Mouse (Mus musculus): Measurements from ENCODE around the gene Stat2. TPM values are rescaled to one million over a fixed set of nuclear protein-coding genes. Genes with fewer than 3 reads are reported as not detected.

Gene Stat2
- polyA plus RNA-seq, 1 experiment from 2014 or later = 12.1 TPM

DNA sequence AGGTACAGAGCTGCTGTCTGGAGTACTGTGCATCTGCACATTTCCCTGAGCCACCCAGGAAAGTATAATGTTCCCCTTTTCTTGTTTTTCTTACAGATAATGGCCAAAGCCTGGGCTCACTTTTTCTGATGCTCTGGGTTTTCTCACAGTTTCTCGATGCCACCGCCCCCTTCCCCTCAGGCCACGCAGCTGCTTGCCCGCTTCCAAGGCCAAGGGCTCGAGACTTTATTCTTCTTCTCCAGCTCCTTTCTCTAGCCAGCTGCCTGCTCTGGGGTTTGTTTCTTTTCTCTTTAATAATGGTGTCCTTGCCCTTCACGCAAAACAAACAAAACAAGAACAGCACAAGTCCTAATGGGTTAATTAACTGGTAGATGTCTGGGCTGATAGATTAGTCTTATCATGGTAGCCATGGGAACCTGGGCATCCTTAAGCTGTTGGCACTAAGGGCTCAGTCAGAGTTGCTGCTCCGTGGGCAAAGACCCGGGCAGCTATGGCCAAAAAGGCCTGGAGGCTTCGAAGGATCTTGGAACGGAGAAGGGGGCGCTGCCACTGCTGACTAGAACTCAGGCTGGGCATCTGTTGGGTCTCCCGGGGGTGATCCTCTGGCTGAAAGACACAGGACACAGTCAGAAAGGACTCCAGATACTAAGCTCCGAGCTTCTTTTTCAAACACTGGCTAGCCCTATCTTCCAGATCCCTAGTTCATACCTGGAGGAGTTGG, 26.2 kb downstream of the Stat2 start:
- Histone ChIP-seq H3K4me3 (ENCODE audit: low read depth, low read length) (no peak overlapping the region), H3K36me3 (replicated peaks; ENCODE audit: insufficient read depth, low read length) (peaks cover 10% of the 10 kb centered on the region), H3K27ac (ENCODE audit: low read depth) (no peak overlapping the region), H3K4me2 (ENCODE audit: low read depth, low read length) (no peak overlapping the region), H3K9ac (replicated peaks) (no peak overlapping the region), H3K27me3 (ENCODE audit: insufficient read depth, low read length) (no peaks in the 10 kb centered on the region), H3K4me1 (ENCODE audit: insufficient read depth) (peaks cover 15% of the 10 kb centered on the region), H3K9me3 (ENCODE audit: low read length) (no peaks in the 10 kb centered on the region)
- ATAC-seq (no peak), DNase-seq (no peak)
- 73% methylated on average over 13 of the region's 13 CpGs for WGBS (ENCODE audit: insufficient replicate concordance)
- TF ChIP-seq EP300 (IDR thresholded peaks at IDR 0.05; ENCODE audit: low read depth) (no peak), CTCF (IDR thresholded peaks at IDR 0.05; ENCODE audit: low read depth) (no peak)

DNA sequence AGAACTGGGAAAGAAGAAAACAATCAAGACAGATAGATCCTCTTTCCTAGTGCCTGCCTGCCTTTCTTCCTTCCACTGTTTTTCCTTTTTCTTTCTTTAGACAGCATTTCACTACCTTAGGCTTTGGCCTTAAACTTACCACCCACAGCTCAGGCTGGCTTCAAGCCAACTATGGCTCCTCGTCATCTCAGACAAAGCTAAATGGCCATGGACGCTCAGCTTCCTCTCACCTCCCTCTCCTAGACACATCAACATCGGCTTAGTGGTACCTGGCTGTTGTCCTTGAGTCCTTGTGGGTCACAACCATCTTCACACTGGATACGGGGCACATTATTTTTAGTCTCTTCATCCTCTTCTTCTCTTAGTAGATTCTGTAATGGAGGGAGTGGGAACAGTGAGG, 26.9 kb downstream of the Stat2 start:
- Histone ChIP-seq H3K27ac (ENCODE audit: low read depth) (no peak overlapping the region), H3K4me2 (ENCODE audit: low read depth, low read length) (no peak overlapping the region), H3K27me3 (ENCODE audit: insufficient read depth, low read length) (no peaks in the 10 kb centered on the region), H3K4me3 (ENCODE audit: low read depth, low read length) (no peak overlapping the region), H3K9ac (replicated peaks) (no peak overlapping the region), H3K36me3 (replicated peaks; ENCODE audit: insufficient read depth, low read length) (peaks cover 4% of the 10 kb centered on the region), H3K4me1 (ENCODE audit: insufficient read depth) (peaks cover 18% of the 10 kb centered on the region), H3K9me3 (ENCODE audit: low read length) (no peaks in the 10 kb centered on the region)
- DNase-seq (no peak), ATAC-seq (no peak)
- TF ChIP-seq EP300 (IDR thresholded peaks at IDR 0.05; ENCODE audit: low read depth) = no peak
- TF ChIP-seq CTCF (IDR thresholded peaks at IDR 0.05; ENCODE audit: low read depth) = no peak
- 64% methylated on average over 4 of the region's 4 CpGs for WGBS (ENCODE audit: insufficient replicate concordance)

DNA sequence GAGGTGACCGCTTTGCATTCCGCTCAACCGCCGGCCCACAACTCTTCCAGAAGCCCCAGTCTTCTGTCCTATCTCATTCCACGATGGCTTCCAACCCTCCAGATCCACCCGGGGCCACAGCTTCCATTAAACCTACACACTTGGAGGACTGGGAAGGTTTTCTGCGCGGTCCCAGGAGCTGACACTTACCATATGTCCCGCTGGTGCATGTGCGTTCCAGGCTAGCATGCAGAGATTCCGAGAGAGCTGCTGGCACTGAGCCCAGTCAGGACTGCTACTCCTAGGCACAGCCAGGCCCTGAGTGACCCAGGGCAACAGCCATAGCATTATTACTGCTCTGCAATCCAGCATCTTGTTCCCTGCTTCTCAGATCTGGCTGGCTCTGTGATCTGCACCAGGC, 27.3 kb downstream of the Stat2 start:
- H3K4me2 ChIP-seq (ENCODE audit: low read depth, low read length) = no peak overlapping the region
- no peak for TF ChIP-seq EP300 (IDR thresholded peaks at IDR 0.05; ENCODE audit: low read depth)
- no peak for TF ChIP-seq CTCF (IDR thresholded peaks at IDR 0.05; ENCODE audit: low read depth)
- 71% methylated on average over 11 of the region's 11 CpGs for WGBS (ENCODE audit: insufficient replicate concordance)
- no peak overlapping the region for H3K4me3 ChIP-seq (ENCODE audit: low read depth, low read length)
- H3K9me3 ChIP-seq (ENCODE audit: low read length) = no peaks in the 10 kb centered on the region
- H3K36me3 ChIP-seq (replicated peaks; ENCODE audit: insufficient read depth, low read length) = no peaks in the 10 kb centered on the region; the same call in none of the 2 replicates
- no peak overlapping the region; the same call in 1 of the 2 replicates for H3K9ac ChIP-seq (replicated peaks)
- H3K27ac ChIP-seq (ENCODE audit: low read depth) = peak overlapping the region; percentile 30; the same call in 1 of the 2 replicates
- ATAC-seq = no peak
- H3K4me1 ChIP-seq (ENCODE audit: insufficient read depth) = peaks cover 22% of the 10 kb centered on the region
- peak; percentile 52 for DNase-seq
- H3K27me3 ChIP-seq (ENCODE audit: insufficient read depth, low read length) = no peaks in the 10 kb centered on the region

DNA sequence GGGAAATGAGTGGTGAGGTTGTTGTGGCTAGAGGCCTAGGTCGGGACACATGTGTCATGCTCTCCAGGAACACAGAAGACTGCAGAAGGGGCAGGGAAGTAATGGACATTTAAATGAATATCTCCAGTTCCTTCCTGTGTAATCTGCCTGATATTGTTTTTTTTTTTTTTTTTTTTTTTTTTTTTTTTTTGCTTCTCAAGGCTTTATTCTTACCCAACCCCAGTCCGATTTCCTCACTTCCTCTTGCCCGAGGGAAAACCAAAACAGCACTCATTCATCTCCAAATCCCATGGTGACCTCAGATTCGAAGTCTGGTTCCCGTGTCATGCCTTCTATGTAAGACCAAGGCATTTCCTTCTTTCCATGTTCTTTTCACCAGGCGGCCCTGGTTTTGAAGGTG, 27.9 kb downstream of the Stat2 start:
- ATAC-seq = no peak

DNA sequence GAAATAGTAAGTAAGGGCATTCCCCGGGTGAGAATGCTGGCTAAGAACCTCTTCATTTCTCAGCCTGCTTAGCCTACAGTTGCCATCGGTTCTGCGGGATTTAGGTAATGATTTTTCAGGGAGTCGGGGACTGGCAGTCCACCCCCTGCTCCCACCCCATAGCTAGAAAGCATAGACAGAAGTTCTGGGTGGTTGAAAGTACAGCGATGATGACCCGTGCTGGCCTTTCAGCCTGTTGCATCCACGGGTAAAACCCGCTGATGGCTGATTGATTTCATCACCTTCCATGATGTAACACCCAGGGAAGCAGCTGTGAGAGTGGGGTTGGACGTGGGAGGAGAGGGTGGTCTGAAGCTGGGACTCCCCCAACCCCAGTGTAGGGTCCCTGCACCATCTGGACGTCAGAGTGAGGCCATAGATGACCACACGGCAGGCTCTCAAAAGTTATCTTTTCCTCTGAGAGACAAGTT, 28.4 kb downstream of the Stat2 start, which contains the start of gene Il23a:
TSS of gene Il23a (minus strand) at position 51 of the 470 bp plus-strand sequence.
- TF ChIP-seq EP300 (IDR thresholded peaks at IDR 0.05; ENCODE audit: low read depth) = no peak
- TF ChIP-seq CTCF (IDR thresholded peaks at IDR 0.05; ENCODE audit: low read depth) = no peak
- Histone ChIP-seq H3K27me3 (ENCODE audit: insufficient read depth, low read length) (no peaks in the 10 kb centered on the region), H3K27ac (ENCODE audit: low read depth) (peak within 1 kb of the TSS; percentile 39; the same call in 1 of the 2 replicates), H3K9me3 (ENCODE audit: low read length) (no peaks in the 10 kb centered on the region), H3K36me3 (replicated peaks; ENCODE audit: insufficient read depth, low read length) (no peaks in the 10 kb centered on the region), H3K4me3 (ENCODE audit: low read depth, low read length) (no peak within 1 kb of the TSS), H3K4me1 (ENCODE audit: insufficient read depth) (peaks cover 25% of the 10 kb centered on the region), H3K4me2 (ENCODE audit: low read depth, low read length) (peak within 1 kb of the TSS; percentile 13; the same call in 1 of the 2 replicates), H3K9ac (replicated peaks) (peak within 1 kb of the TSS; percentile 38; the same call in 1 of the 2 replicates)
- DNase-seq (no peak), ATAC-seq (no peak)
- WGBS (ENCODE audit: insufficient replicate concordance) = 47% methylated on average over 11 of the region's 11 CpGs

More for the DNA sequence above, 27.9 kb downstream of the Stat2 start:
- Histone ChIP-seq H3K27me3 (ENCODE audit: insufficient read depth, low read length) (no peaks in the 10 kb centered on the region), H3K9ac (replicated peaks) (peak overlapping the region; percentile 38; the same call in 1 of the 2 replicates), H3K4me2 (ENCODE audit: low read depth, low read length) (peak overlapping the region; percentile 13; the same call in 1 of the 2 replicates), H3K9me3 (ENCODE audit: low read length) (no peaks in the 10 kb centered on the region), H3K4me1 (ENCODE audit: insufficient read depth) (peaks cover 23% of the 10 kb centered on the region), H3K4me3 (ENCODE audit: low read depth, low read length) (no peak overlapping the region), H3K27ac (ENCODE audit: low read depth) (peak overlapping the region; percentile 39; the same call in 1 of the 2 replicates), H3K36me3 (replicated peaks; ENCODE audit: insufficient read depth, low read length) (no peaks in the 10 kb centered on the region)
- TF ChIP-seq CTCF (IDR thresholded peaks at IDR 0.05; ENCODE audit: low read depth) (no peak), EP300 (IDR thresholded peaks at IDR 0.05; ENCODE audit: low read depth) (no peak)
- no peak for DNase-seq
- 33% methylated on average over 6 of the region's 6 CpGs for WGBS (ENCODE audit: insufficient replicate concordance)

- DNase-seq = no peak
Measured at GRCm38 (mm10) chr10:128302357-128302756, 32.0 kb downstream of the Stat2 start.

More at GRCm38 (mm10) chr10:128302357-128302756, 32.0 kb downstream of the Stat2 start:
- H3K36me3 ChIP-seq (replicated peaks; ENCODE audit: insufficient read depth, low read length) = peaks cover 2% of the 10 kb centered on the region; the same call in 1 of the 2 replicates
- peak overlapping the region; percentile 87 for H3K4me2 ChIP-seq (ENCODE audit: low read depth, low read length)
- peak overlapping the region; percentile 88 for H3K27ac ChIP-seq (ENCODE audit: low read depth)
- H3K4me3 ChIP-seq (ENCODE audit: low read depth, low read length) = peak overlapping the region; percentile 65
- H3K9me3 ChIP-seq (ENCODE audit: low read length) = no peaks in the 10 kb centered on the region
- ATAC-seq = no peak
- peaks cover 38% of the 10 kb centered on the region for H3K4me1 ChIP-seq (ENCODE audit: insufficient read depth)
- no peak for TF ChIP-seq CTCF (IDR thresholded peaks at IDR 0.05; ENCODE audit: low read depth)
- TF ChIP-seq EP300 (IDR thresholded peaks at IDR 0.05; ENCODE audit: low read depth) = no peak
- 22% methylated on average over 3 of the region's 3 CpGs for WGBS (ENCODE audit: insufficient replicate concordance)
- no peaks in the 10 kb centered on the region for H3K27me3 ChIP-seq (ENCODE audit: insufficient read depth, low read length)
- peak overlapping the region; percentile 92 for H3K9ac ChIP-seq (replicated peaks)

Data from liver, postnatal 0 days (tissue).